Mouse (Mus musculus): ENCODE measurements at regions not wholly inside any gene's neighbourhood (a gene's known extent, or its start where the extent isn't known, plus 50 kb on each side); places are given as distances from the start of the nearest gene placed in this dataset.

DNA sequence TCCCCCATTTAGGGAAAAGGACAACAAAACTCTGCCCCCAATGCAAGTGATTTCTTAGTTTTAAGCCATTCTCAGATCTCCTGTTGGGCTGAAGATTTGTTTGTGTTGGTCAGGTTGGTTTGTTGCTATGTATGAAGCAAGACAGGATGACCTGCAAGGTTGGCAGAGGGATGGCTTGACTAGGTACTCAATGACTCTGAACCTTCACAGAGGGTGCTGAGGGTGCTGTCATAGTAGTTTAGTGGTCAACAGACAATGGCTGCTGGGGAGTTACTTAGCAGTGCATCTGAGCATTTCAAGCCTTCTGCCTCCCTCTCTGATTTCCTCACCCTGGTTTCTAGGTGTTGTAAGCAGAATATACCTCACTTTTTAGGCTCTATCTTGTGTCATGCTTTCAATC, 114.7 kb upstream of the Jag1 start:
- DNase-seq: no peak

DNA sequence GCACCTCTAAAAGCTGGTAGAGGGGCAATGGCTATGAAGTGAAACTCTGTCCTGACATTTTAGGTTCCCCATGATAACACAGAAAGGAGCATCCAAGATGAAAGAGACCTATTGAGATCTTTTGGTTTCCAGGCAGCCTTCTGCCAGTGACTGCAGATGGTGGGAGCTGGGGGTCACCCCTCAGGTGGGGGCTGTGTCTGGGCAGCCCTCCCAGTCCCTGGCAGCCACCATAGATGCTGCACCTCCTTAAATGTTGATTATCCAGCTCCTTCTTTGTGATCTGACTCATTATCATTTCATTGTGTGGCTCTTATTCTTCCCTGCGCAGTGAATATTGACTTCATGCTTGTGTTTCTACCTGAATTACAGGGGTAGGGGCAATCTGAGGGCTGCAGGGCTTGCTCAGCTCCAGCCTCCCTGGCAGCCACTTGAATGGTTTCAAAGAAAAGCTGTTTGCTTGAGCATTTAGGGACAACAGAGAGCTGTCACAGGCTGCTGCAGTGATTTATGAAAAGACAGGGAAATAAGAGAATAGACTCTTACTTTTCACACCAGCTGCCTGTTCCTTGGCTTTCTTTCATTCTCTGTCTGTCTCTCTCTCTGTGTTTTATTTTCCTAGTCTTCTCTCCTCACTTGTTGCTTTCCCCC, 113.1 kb upstream of the Jag1 start:
- DNase-seq: no peak

DNA sequence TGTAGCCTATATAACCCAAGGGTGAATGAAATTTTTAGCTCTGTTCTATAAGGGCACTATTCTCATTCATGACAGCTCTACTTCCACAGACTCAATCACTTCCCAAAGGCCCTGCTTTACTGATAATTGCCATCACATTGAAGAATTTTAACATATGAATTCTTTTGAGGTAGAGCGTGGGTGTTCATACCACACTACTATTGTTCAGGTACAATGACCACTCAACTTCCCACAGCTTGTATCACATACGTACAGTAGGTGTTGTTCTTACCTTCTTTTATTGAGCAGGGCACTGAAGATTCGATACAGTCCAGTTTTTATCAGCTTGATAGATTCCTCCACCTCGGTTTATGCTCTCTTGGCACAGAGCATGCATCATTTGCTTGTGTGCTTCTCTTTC, 111.1 kb upstream of the Jag1 start:
- DNase-seq: no peak

DNA sequence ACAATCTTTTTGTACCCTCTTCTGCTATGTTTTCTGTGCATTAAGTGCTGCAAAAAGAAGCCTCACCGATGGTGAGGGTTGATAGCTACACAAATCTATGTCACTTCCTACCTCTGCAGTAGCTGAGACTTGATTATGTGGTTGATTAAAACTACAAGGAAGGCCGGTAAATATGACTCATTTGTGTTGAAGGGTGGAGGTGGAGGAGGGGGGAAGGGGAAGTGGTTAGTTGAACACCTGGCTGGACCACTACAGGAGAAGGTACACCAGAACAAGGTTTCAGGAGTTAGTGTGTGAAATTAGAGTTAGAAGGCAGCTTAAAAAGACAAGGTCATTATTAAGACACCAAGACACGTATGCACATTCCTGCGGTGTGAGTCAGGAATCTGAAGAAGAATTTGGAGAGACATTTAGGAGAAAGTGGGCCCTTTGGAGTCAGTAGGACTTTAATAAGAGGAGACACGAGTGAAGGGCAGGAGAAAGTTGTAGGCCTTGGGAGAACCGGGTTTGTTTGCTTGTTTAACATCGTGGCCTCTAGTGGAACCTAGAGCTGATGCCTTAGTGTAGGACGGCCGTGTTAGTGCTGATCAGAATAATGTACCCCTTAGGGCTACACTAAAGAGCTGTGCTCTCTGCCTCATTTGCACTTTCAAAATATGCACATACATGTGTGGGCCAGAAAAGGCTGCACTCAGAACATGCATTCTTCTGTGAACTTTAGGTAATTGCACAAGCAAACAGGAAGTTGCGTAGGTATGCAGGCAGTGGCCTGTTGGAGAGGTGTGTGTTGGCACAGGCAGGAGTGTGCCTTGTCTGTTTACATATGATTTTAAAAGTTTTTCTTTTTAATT, 108.5 kb upstream of the Jag1 start:
- DNase-seq: no peak

DNA sequence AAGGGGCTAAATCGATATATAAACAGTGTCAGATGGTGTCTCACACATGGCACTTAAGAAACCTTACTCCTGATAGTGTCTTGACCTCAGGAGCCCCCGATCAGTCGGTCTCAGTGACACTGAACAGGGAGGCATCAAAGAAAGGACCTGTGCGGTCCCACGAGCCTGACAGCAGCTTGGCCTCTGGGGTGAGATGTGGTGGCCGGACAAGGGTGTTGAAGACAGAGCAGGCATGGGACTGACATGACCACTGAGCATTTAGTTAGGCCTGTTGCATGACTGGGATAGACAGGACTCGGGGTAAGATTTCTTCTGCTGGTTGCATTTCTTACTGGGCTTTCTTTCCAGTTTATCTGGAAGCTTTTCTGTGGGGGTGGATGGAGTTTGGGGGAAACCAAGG, 99.3 kb upstream of the Jag1 start:
- no peak for DNase-seq

GRCm38 (mm10) chr2:137207846-137208245, 91.4 kb upstream of the Jag1 start:
- DNase-seq: no peak

- no peak for DNase-seq
Measured at GRCm38 (mm10) chr2:137204274-137204850, 87.9 kb upstream of the Jag1 start.

- DNase-seq: no peak
Measured at GRCm38 (mm10) chr2:137200101-137200500, 83.7 kb upstream of the Jag1 start.

DNA sequence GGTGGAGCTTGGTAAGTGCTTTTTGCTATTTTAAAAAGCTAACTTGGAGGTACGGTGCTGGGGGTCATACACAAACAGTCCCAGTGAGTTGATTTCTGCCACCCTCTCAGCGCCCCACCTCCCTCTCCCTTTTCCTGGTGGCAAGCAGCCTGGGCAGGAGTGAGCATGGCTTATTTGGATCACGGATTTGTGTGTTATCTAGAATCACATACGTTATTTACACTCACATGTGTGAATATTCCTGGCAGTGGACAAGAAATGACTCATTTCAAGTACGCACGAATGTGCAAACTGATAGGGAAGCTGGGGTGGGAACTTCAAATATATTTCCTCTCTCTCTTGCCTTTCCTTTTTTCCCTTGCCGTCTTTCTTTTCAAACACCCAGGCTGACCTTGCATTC, 75.7 kb upstream of the Jag1 start:
- no peak for DNase-seq

DNA sequence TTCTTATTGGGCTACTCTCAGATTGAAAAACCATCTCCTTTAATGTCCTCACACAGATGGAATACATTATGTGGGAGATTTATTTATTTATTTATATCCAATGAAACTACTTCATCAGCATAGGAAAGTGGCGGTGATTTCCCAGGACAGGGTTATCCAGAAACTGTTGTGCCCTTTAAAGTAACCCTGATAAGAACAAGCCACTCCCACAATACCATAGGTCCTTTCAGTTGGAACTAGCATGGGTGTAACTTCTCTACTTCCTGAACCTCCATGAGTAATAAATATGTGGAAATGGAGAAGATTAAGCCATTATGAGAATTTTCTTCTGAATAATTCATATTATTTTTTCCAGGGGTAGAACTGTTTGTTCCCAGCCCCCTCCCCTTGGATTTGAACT, 52.7 kb upstream of the Jag1 start:
- no peak for DNase-seq

DNA sequence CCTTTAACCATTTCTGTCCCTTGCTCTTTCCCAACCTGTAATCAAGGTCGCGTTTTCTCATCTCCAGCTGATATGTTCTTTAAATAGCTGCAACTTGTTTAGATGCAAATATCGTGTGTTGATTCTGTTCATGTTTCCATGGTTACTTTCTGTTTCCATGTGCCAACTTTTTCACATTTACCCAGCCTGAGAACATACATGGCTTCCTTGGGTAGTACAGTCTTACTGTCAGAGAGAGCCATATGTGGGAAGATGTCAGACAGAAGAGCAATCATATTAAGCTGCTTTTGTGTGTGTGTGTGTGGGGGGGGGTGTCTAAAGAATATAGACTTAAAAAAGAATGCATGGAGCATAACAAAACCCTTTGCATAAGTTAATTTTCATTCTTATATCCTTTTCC, 52.2 kb upstream of the Jag1 start:
- DNase-seq: no peak

Measured in heart, postnatal 4 days (tissue).